Mouse (Mus musculus) brain, embryonic 18.5 days (tissue): ENCODE measurements around the gene Ube2g2.
"Not testable (repeated sequence)": the region's sequence is repeated elsewhere in the genome, so short reads cannot be mapped to it uniquely, and the experiment has no call there.

Experiments used
- DNase-seq: peaks from one replicate; pipeline ENCODE4 v3.0.0-alpha.2; 2012; ENCODE audit warnings: low read depth, low spot score

Gene Ube2g2

GRCm38 (mm10) chr10:77638956-77639355 lies 16.9 kb downstream of the Ube2g2 start:
- DNase-seq: no peak

DNA sequence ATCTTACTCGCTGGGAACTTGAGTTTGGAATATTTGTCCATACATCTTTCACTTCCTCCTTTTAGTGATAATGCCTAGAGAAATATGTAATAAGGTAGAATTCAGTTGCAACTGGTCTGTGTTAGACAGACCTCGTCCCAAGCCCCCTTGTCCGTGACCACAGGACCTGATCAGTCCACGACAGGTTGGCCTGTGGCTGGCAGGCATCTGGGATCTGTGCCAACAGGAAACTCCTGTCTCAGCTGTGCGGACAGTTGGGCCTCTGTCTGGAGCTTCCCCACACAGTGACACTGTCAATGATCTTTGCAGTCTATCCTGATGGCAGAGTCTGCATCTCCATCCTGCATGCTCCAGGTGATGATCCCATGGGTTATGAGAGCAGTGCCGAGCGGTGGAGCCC lies 21.1 kb downstream of the Ube2g2 start:
- no peak for DNase-seq

- DNase-seq: no peak
Measured at GRCm38 (mm10) chr10:77645571-77645970, 23.5 kb downstream of the Ube2g2 start.

- DNase-seq: no peak
Measured at GRCm38 (mm10) chr10:77647461-77647860, 25.4 kb downstream of the Ube2g2 start.

- no peak for DNase-seq
Measured at GRCm38 (mm10) chr10:77647901-77648300, 25.8 kb downstream of the Ube2g2 start.

DNA sequence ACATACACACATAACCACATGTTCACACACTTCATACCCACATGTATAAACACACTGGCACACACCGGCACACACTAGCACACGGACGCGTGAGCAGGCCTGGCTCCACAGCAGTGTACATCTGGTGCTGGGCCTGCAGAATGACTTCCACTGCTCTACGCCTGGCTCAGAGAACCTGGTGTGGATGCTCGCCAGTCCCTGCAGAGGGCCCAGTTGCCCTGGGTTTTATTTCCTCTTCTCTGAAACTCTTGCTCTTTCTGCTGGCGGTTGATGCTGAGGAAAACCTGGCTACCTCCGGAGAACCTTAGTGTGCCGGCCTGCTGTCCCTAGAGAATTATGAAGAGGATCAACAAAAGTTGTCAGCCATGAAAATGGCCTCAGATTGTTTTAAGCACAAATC lies 30.0 kb downstream of the Ube2g2 start:
- no peak for DNase-seq

DNA sequence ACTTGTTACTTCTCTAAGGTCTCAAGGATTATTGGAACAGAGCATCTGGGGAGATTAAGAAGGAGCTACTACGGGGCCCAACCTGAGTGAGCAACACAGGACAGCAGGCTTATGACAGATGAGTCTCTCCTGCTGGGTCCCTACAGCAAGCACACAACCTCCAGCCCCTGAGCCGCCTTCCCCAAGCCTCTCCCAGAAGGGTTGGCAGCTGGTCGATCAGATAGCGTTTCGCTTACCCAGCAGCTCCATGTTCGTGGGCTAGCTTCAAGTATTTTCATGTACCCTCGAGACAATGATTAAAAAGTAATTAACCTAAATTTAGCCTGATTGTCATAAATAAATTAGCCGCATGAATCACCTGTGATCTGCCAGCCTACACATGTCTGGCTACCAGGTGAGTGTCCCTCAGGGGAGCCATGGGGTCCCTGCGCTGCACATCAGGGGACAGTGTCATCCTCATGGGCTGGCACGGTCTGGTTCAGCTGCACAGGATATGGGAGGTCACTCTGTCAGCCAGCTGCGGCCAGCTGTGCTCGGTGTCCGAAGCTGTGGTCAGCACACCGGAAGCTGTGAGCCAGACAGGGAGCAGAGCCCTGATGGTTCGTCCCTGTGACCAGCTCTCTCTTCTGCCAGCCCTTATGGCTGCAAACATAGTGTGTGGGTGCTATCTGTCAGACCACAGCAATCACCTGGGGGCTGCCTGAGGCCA lies 36.4 kb downstream of the Ube2g2 start:
- DNase-seq: no peak

DNA sequence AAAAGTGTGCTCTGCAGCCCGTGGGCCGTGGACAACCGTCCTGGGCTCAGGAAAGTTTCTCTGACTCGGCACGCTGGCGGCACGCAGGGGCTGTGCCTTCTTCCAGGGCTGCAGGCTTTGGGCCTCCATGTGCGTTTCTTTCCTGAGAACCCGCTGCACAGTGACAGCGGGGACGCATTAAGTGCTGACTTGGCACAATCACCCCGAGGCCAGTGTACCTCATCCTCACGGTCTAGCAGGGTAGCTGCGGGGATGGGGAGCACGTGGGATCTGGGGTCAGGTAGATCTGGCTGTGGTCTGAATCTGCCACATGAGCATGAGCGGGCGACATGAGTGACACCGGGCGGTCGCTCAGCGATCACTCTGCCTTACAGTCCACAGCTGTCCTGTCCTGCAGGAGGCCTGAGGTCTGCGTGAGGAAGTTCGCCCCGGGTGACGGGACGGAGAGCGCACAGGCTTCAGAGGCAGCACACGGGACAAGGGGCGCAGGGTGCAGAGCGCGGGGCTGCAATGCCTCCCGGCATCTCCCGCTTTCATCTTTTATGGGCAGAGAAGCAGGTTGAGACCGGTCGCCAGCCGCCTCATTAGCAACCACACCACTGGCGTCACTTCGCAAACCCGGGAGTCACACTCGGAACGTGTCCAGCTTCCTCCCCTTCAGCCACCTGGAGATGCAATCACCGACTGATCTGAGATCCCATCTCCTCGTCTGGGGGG lies 42.0 kb downstream of the Ube2g2 start:
- no peak for DNase-seq

GRCm38 (mm10) chr10:77666342-77666741 lies 44.3 kb downstream of the Ube2g2 start:
- no peak for DNase-seq

GRCm38 (mm10) chr10:77667402-77667801 lies 45.3 kb downstream of the Ube2g2 start:
- no peak for DNase-seq

DNA sequence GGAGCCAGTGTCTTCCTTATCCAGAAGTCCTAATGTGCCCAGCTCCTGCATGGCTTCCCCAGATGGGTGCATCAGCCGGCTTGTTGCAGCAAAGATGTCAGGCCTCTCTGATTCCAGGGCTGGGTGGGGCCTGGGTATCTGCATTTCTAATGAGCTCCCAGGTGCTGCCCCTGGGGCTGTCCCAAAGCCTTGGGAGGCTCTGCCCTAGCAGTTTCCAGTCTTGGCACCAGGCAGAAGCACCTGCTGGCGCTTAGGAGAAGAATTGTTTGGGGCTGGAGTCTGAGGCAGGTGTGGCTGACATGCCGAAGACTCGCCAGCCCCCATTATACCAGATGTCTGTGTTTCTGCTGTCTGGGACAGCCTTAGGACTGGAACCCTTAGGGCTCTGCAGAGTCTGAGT lies 48.6 kb downstream of the Ube2g2 start:
- DNase-seq: no peak

- DNase-seq: no peak
Measured at GRCm38 (mm10) chr10:77671519-77671918, 49.4 kb downstream of the Ube2g2 start.

GRCm38 (mm10) chr10:77673765-77674164 lies 51.7 kb downstream of the Ube2g2 start:
- no peak for DNase-seq

DNA sequence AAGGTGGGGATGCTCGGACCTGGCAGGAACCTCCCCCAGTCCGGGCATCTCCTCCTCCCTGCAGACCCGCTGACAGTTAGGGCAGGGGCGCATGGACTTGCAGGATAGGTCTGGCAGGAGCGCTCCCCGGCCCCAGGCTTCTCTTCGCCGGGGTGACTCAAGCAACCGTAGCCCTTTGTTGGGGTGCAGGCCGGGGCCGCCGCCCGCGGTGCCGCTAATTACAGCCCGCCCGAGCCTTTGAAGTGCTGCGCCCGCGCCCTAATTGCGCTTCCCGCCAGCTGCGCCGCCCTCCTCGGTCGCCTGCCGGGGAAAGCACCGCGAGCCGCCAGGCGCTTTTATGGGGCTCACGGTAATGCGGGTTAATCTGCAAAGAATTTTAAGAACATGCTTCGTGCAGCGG lies 55.5 kb downstream of the Ube2g2 start:
- no peak for DNase-seq

- DNase-seq: no peak
Measured at GRCm38 (mm10) chr10:77682994-77683393, 60.9 kb downstream of the Ube2g2 start.

DNA sequence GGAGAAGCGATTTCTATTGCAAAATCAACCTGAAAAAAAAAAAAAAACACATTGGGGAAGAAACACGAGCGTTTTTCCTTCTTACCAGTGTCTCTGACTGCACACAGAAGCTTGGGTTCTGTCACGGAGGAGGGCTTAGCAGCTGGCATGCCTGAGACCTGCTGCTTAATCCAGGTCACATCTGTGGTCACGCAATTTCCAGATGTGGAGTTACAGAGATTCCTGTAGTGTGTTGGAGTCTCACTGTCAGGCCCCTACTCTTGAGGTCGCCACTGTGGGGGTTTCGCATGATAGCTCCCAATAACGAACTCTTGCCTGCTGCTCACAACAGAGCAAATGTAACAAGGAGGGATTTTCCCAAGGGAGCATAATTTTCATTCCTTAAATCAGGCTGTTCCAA lies 62.1 kb downstream of the Ube2g2 start:
- DNase-seq: no peak

- no peak for DNase-seq
Measured at GRCm38 (mm10) chr10:77685895-77686664, 64.0 kb downstream of the Ube2g2 start, which contains the start of gene Tspear. TSS of gene Tspear (plus strand) at chr10:77686569.

- DNase-seq: no peak
Measured at GRCm38 (mm10) chr10:77687021-77687420, 64.9 kb downstream of the Ube2g2 start.

GRCm38 (mm10) chr10:77690356-77690807 lies 68.3 kb downstream of the Ube2g2 start, which contains the start of gene Gm19402:
TSS of gene Gm19402 (minus strand) at chr10:77690757.
- not testable (repeated sequence) for DNase-seq
